Mouse (Mus musculus) B cell, adult 2 months (primary cell): Measurements from ENCODE around the gene Rps13.

Source experiments
- DNase-seq, 2 experiments: peaks; one replicate each; pipeline ENCODE4 v3.0.0; 2022

Gene Rps13

DNA sequence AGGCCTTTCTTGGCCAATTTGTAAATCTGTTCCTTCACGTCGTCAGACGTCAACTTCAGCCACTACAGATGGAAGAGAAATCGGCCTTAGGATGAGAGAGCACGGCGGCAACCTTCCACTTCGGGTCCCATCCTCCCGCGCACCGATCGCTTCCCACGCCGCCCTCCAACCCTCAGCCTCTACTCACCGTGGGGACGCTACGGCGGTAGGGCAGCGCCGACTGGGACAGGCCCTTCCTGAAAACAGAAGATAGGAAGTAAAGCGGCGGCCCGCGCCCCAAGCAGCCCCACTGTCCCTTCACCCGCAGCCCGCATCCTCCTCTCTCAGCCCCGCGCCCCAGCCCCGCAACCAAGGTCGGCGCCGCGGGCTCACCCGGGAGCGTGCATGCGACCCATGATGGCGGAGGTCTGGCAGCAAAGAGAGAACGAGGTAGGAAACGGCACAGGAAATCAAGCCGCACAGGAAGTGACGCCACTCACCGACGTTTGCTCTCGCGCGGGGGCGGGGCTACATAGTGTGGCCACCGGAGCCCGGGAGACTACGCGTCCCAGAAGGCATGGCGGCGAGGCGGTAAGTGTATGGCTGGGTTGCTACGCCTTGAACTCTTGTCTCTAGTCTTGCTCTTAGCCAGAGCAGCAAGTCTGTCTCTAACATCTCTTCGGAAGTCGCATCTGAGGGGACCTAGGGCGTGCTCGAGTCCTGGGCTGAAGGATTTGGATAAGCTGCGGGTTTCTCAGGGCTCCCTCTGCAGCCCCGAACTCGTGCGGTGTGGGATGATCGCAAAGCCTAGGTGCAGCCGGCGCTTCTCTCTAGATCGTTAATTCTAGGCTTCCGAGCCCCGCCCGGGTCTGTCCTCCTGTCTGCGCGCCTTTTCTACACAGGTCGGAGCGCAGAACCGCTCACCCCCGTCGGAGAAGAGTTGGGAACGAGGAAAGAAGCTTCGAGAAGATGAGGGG lies at the start of gene Rps13:
Gene Rps13 (minus strand): TSS at position 483 of the 956 bp plus-strand sequence.
- DNase-seq: peak; percentile 98

DNA sequence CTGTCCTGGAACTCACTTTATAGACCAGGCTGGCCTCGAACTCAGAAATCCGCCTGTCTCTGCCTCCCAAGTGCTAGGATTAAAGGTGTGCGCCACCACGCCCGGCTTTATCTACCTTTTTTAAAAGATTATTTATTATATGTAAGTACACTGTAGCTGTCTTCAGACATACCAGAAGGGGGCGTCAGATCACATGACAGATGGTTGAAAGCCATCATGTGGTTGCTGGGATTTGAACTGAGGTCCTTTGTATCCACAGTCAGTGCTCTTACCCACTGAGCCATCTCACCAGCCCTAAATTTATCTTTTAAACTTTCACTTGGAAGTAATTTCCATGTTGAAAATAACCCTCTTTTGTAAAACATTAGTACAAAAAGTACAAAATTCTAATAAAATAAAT lies 45.2 kb upstream of the Rps13 start:
- peak; percentile 3 to 12 for DNase-seq

- DNase-seq: no peak
These were observed 40.3 kb upstream of the Rps13 start for GRCm38 (mm10) chr7:116374284-116374683.

DNA sequence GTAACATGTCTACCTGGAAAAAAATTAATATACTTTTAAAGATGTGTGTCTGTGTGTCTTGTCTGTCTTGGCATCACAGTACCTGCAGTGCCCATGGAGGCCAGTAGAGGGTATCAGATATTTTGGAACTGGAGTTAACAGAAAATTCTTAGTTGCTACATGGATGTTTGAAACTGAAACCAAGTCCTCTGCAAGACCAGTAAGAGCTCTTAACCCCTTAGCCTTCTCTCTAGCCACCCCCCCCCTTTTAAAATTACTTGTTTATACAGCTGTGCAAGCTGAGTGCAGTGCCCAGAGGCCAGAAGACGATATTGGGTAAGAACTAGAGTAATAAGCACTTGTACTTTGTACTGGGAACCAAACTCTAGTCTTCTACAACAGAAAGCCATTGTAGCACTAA lies 2.2 kb upstream of the Rps13 start:
- peak; percentile 73 to 79 for DNase-seq

GRCm38 (mm10) chr7:116335133-116335532 lies 1.1 kb upstream of the Rps13 start:
- DNase-seq: no peak

- no peak for DNase-seq
These were observed 659 bp upstream of the Rps13 start for GRCm38 (mm10) chr7:116334669-116335038.

GRCm38 (mm10) chr7:116331246-116331645 lies 2.7 kb downstream of the Rps13 start:
- DNase-seq: no peak

DNA sequence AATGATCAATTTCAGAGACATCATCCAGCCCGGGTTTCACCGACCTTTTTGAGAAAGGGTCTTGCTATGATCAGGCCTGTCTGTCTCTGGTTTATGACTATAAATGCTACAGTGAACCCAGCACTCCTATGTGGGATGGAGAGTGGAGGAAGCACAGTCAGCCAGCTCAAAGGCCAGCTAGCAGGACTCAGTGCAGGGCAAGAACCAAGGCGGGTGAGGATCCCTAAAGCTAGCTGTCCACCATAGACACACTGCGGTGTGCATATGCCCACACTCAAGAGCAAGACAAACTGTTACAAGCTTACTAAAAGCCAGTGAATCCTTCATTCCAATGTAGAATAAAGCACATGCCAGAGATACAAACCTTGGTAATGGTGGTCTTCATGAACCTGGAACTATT lies 4.1 kb downstream of the Rps13 start:
- DNase-seq: no peak

- no peak for DNase-seq
These were observed 5.2 kb downstream of the Rps13 start for GRCm38 (mm10) chr7:116328777-116329176.

GRCm38 (mm10) chr7:116327901-116328300 lies 6.1 kb downstream of the Rps13 start:
- DNase-seq: peak; percentile 42 to 57

GRCm38 (mm10) chr7:116323331-116323964 lies 10.5 kb downstream of the Rps13 start:
- DNase-seq: peak; percentile 56 to 57

DNA sequence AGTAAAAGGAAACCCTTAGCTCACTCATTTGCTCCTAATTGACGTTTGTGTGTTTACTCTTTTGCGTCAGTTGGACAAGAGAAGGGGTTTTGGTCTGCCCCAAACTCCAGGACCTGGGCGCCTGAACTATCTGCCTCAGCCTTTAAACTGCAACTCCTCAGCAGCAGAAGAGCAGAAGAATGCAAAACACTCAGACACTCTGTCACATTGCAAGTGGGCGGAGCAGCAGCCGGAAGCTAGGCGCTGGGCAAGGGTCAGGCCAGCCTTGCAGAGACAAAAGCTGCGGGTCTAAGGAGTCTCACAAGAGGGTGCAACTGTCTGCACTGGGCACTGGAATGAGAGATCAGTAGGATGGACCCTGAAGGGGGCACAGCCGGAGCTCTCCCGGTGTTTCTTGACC lies 24.5 kb downstream of the Rps13 start:
- peak; percentile 26 to 37 for DNase-seq

- peak in 1 of 2 experiments; percentile 12 for DNase-seq
These were observed 25.4 kb downstream of the Rps13 start for GRCm38 (mm10) chr7:116308632-116308991.

- peak; percentile 56 to 57 for DNase-seq
These were observed 25.9 kb downstream of the Rps13 start, which contains the start of gene Plekha7 for GRCm38 (mm10) chr7:116307871-116308631. TSS of gene Plekha7 (minus strand) at chr7:116308376.

DNA sequence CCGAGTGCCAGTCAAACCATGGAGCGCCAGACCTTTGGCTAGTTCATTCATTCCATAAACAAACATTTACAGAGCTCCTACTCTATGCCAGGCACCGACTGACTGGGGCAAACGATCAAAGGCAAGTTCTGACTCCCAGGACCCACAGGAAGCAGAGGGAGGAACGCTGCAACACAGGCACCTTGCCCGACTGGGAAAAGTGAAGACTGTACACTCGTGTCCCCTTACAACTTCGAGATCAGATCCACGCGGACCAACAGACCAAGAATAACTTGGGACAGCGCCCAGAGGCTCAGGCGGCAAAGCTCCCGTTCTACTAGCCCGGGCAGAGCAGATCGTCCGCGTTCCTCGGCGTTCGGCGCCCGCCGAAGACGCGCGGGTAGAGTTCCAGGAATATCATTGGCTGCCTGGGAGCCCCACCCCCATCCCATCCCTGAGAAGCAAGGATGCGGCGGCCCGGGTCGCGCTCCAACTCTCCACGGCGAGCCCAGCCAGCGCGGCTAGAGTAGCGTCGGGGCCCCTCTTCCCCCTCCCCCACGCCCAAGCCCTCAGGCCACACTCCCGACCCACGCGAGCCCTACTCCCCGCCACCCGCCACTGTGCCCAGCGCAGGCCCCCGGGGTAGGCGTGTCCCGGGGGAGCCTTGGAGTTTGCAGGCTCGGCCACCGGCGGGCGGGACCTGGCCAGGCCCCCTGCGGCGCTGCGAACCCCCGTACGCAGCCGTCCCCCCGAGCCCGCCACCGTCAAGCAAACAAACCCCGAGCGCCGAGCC lies 26.7 kb downstream of the Rps13 start:
- DNase-seq: peak; percentile 38 to 43

GRCm38 (mm10) chr7:116306601-116307000 lies 27.4 kb downstream of the Rps13 start:
- no peak for DNase-seq

- DNase-seq: no peak
These were observed 32.2 kb downstream of the Rps13 start for GRCm38 (mm10) chr7:116301661-116302311.

- no peak for DNase-seq
These were observed 32.9 kb downstream of the Rps13 start for GRCm38 (mm10) chr7:116301144-116301543.

DNA sequence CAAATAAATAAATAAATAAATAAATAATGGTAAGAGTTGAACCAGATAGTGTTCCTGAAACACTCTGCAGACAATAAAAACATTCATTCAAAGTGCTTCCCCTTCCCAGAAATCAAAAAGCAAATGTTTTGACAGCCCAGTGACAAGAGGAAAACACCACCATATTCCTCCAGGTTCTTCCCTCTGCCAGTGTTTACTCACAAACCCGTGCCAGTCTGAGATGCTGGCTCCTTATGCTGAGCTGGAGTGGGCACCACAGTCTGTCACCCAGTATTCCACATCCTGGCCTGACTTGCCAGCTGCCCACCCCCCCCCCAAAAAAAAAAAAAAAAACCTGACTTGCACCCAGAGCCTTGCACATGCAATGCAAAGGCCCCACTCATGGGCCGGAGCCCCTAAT lies 35.1 kb downstream of the Rps13 start:
- DNase-seq: no peak

- no peak for DNase-seq
These were observed 35.6 kb downstream of the Rps13 start for GRCm38 (mm10) chr7:116298389-116298788.

DNA sequence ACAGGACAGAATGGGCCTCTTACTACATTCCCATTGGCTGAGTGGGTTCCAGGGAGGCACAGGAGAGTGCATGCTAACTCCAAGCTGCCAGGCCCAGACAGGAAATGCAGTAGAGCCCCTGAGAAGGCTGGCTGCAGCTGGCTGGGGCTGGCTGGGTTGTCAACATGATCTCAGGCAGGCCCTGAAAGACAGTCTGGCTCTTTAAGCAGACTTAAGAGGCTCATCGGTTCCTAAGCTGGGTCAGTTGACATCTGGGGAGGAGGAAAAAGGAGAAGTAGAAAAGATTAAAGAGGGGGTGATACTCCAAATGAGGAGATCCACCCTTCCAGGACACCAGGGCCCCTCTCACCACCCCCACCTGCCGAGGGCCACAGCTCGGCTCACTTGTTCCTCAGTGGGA lies 39.0 kb downstream of the Rps13 start:
- peak in 1 of 2 experiments; percentile 4 for DNase-seq

DNA sequence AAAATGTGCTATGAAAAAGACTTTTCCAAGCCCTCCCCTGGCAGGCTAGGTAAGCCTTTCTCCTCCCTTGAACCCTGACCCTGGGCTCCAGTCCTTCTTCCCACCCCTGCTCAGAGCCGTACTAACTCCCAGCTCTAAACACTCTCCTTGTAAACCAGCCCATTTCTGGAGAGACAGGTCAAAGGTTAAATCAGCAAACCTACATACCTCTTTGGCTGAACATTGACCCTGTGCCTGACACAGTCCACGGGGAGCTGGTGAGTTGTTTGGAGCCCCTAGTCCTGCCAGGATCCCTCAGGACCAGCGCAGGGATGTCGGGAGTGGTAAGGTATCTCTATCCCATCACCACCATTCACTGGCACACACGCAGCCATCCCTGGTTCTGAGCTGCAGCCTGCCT lies 41.6 kb downstream of the Rps13 start:
- DNase-seq: no peak
